Mouse (Mus musculus): Measurements from ENCODE around the gene Neurod6. TPM values are rescaled to one million over a fixed set of nuclear protein-coding genes. Genes with fewer than 3 reads are reported as not detected.

Gene Neurod6
- polyA plus RNA-seq, 1 experiment from 2014 or later, result 80.1 TPM

DNA sequence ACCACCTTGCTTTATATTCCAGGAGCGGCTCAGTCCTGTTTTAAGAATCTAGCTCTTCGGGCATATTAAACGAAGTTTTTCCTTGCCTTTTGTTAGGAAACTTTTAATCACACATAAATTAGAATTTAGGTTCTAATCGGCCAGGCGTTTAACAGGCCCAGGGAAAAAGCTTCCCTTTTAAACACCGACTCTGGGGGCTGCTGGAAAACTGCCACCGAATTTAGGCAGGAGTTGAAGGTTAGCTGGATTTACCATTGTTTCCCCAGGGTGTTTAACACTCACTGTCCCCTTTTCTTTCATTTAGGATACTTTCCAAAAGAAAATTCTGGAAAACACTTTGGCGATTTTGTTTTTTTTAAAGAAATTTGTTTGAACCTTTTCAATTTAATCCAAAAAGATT is 3.7 kb downstream of the Neurod6 start:
- H3K4me1 ChIP-seq (replicated peaks), result peaks cover 31% of the 10 kb centered on the region
- peaks cover 11% of the 10 kb centered on the region; the same call in 1 of the 2 replicates for H3K27me3 ChIP-seq
- H3K36me3 ChIP-seq, result no peaks in the 10 kb centered on the region
- H3K9me3 ChIP-seq, result no peaks in the 10 kb centered on the region
- WGBS, result 19% methylated on average over 8 of the region's 8 CpGs
- no peak for ATAC-seq (ENCODE audit: low FRiP score)
- H3K4me2 ChIP-seq, result peak overlapping the region; percentile 74
- H3K4me3 ChIP-seq, result peak overlapping the region; percentile 38
- H3K9ac ChIP-seq, result peak overlapping the region; percentile 68
- H3K27ac ChIP-seq, result peak overlapping the region; percentile 81

DNA sequence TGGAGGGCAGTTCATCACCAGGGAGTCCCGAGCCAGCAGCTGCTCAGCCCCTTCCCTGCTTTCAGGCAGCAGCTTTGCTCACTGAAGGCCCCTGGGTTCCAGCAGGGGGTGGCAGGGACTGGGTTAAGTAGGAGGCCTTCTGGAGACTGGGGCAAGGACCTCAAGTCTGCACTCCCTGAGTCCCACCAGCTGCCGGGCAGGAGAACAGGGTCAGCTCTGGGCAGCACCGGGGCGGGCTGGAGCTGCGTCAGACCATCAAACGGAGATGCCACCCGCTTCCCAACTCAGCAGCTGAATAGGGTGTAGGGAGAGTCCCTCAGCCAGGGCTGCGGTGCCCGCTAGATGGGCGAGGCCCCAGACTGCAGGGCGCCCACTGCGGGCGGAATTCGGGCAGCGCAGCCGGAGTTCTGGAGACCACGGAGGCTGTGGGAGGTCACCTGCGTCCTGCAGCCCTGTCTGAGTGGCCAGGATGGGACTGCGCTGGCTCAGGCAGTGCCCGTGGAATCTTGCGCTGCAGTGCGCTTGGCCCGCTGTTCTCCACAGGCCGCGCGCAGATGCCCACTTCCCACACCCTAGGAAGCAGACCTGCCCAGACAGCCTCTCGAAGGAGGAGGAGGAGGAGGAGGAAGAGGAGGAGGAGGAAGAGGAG is 4.3 kb downstream of the Neurod6 start:
- Histone ChIP-seq H3K27ac (peak overlapping the region; percentile 81), H3K4me1 (replicated peaks) (peaks cover 27% of the 10 kb centered on the region), H3K36me3 (no peaks in the 10 kb centered on the region), H3K4me3 (peak overlapping the region; percentile 38), H3K4me2 (peak overlapping the region; percentile 74), H3K9ac (peak overlapping the region; percentile 68), H3K9me3 (no peaks in the 10 kb centered on the region), H3K27me3 (peaks cover 11% of the 10 kb centered on the region; the same call in 1 of the 2 replicates)
- 2% methylated on average over 27 of the region's 27 CpGs for WGBS
- peak; percentile 81 for ATAC-seq (ENCODE audit: low FRiP score)

DNA sequence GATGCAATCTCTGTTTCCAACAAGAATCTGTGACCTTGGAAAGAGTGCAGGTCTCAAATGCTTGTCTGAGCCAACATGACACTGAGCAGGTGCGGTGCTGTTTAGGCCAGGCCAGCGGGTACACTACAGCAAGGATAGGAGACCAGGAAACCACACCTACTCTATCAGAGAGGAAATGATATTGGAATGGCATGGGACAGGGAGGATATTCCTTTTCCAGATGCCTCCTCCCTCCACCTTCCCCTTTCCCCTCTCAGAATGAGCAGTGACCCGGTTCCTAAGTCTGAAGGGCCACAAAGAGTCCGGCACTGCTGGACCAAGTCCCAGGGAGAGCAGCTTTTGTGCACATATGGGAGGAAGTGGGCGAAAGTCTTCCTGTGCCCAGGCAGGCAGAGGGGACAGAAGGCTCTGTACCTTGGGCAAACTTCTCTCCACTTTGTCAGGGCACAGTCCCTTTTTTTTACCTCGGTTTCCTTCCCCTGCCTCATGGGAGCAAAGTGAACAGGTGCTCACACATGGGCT is 4.9 kb downstream of the Neurod6 start:
- H3K4me3 ChIP-seq, result peak overlapping the region; percentile 38; the same call in 1 of the 2 replicates
- 60% methylated on average over 6 of the region's 6 CpGs for WGBS

DNA sequence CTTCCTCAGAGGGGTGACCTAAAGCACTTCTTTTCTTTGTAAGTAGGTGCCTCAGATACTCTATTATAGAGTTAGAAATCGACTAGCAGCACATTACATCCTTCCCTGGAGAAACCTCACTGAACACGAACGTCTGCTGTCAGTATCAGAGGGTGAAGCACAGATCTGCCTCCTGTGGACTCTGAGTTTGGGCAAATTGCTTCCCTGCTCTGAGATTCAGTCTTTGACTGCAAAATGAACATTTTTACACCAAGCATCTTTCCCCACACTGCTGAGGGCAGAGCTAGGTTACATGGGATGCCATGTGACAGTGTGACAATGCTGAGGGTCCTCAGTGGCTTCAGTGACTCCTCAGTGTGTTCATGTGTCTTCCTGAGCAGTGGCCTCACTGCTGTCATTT is 13.3 kb downstream of the Neurod6 start:
- no peak overlapping the region for H3K4me3 ChIP-seq
- H3K9ac ChIP-seq, result no peak overlapping the region
- H3K27ac ChIP-seq, result no peak overlapping the region
- ATAC-seq (ENCODE audit: low FRiP score), result no peak
- H3K36me3 ChIP-seq, result no peaks in the 10 kb centered on the region
- H3K9me3 ChIP-seq, result no peaks in the 10 kb centered on the region
- no peaks in the 10 kb centered on the region for H3K27me3 ChIP-seq
- no peak overlapping the region for H3K4me2 ChIP-seq
- H3K4me1 ChIP-seq (replicated peaks), result no peaks in the 10 kb centered on the region
- 72% methylated on average over 3 of the region's 3 CpGs for WGBS

More for the DNA sequence above, 4.9 kb downstream of the Neurod6 start:
- H3K9ac ChIP-seq, result peak overlapping the region; percentile 68; the same call in 1 of the 2 replicates
- peak overlapping the region; percentile 74 for H3K4me2 ChIP-seq
- H3K27ac ChIP-seq, result peak overlapping the region; percentile 81
- no peaks in the 10 kb centered on the region for H3K9me3 ChIP-seq
- H3K36me3 ChIP-seq, result no peaks in the 10 kb centered on the region
- no peak for ATAC-seq (ENCODE audit: low FRiP score)
- H3K27me3 ChIP-seq, result peaks cover 11% of the 10 kb centered on the region; the same call in 1 of the 2 replicates
- H3K4me1 ChIP-seq (replicated peaks), result peaks cover 22% of the 10 kb centered on the region

DNA sequence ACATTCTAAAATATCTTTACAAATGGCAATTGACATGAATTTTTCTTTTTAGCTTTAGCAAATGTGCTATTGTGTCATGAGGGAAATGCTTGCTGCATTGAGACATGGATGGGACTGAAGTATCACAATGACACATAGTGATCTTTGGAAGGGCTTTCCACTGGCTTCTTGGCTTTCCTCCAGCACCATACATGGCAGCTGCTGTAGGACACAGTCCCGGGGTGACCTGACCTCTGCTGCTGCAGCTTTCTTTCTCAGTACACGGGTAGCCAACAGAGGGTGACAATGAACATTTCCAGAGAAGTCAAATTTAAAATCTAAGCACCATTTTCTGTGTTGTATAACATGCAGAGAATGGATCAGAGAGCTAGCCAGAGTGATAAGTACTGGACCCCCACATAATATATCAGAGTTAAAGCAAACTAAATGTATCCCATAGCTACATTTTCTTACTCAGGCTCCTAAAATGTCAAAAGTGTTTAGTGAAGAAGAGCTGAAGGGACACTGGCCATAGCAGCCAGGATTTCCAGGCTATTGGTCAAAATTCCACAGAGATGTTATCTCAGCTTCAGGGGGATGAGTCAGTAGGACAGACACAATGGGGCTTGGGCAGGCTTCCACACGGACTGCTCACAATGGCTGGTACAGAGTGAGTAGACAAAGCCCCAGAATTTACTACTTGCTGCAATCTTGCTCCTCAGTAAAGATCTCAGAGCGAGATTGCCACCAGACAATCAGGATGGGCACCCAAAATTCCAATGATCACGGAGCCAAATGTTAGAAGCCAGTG is 19.7 kb downstream of the Neurod6 start:
- Histone ChIP-seq H3K27me3 (no peaks in the 10 kb centered on the region), H3K4me3 (no peak overlapping the region), H3K27ac (no peak overlapping the region), H3K9me3 (no peaks in the 10 kb centered on the region), H3K4me1 (replicated peaks) (no peaks in the 10 kb centered on the region), H3K36me3 (no peaks in the 10 kb centered on the region), H3K4me2 (no peak overlapping the region), H3K9ac (no peak overlapping the region)
- 63% methylated on average over 5 of the region's 5 CpGs for WGBS
- no peak for ATAC-seq (ENCODE audit: low FRiP score)

DNA sequence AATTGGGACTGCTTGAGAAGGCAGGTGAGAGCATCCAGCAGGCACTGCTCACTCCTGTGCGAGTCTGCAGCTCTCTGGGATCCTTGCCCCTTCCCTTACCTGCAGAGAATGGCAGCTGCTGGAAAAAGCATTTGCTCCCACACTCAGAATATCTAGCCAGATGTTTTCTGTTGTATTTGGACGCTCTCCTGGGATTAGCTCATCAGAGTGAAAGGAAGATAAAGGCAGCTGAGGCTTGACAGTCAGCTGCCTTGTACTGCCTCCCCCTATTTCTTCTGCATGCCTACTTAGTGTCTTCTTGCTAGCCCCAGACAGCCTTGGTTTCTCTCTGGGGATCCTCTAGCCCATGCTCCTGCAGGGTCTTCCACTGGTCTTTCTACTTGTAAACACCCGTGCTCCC is 31.1 kb downstream of the Neurod6 start:
- no peak overlapping the region for H3K4me3 ChIP-seq
- H3K27me3 ChIP-seq, result no peaks in the 10 kb centered on the region
- no peaks in the 10 kb centered on the region for H3K9me3 ChIP-seq
- 66% methylated on average over 3 of the region's 3 CpGs for WGBS
- no peak overlapping the region for H3K9ac ChIP-seq
- no peaks in the 10 kb centered on the region for H3K36me3 ChIP-seq
- peak overlapping the region; percentile 55 for H3K27ac ChIP-seq
- ATAC-seq (ENCODE audit: low FRiP score), result no peak
- peaks cover 41% of the 10 kb centered on the region for H3K4me1 ChIP-seq (replicated peaks)
- no peak overlapping the region for H3K4me2 ChIP-seq

DNA sequence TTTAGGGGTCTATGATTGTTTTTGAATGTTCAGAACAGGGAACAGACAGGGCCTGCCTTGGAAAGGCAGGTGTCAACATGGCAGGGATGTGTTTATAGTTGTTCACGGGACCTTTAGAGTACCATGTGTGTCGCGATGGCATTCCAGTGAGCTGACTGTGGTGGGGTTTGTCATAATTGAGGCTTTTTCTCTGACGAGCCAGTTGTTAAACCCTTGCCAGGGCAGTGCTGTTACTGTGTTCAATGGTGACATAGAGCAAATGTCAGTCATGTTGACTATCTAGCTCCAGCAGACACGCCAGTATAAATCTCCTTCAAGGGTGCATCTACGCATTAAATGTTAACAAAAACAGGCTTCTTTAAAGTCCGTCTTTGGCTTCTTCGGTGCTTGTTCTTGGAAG is 31.5 kb downstream of the Neurod6 start:
- no peaks in the 10 kb centered on the region for H3K9me3 ChIP-seq
- no peaks in the 10 kb centered on the region for H3K27me3 ChIP-seq
- ATAC-seq (ENCODE audit: low FRiP score), result no peak
- H3K36me3 ChIP-seq, result no peaks in the 10 kb centered on the region
- H3K27ac ChIP-seq, result peak overlapping the region; percentile 55
- no peak overlapping the region for H3K9ac ChIP-seq
- H3K4me1 ChIP-seq (replicated peaks), result peaks cover 41% of the 10 kb centered on the region
- 78% methylated on average over 8 of the region's 8 CpGs for WGBS
- H3K4me3 ChIP-seq, result no peak overlapping the region
- H3K4me2 ChIP-seq, result no peak overlapping the region

DNA sequence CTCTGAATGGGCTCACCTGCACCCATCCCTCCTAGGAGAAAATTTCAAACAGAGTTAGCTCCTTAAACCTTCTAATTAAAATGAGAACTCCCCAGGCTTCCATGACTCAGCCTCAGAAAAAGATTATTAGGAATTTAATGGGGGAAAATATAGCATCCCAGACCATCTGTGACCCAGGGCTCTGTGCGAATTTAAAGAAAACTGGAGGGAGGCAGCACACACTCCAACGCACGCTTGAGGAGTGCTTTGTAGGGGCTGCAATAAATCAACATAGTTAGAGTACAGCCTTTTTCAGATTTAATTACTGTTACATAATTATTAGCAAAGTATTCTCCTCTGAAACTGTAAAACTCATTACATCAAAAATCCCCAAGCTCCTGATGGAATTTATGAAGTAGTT is 32.2 kb downstream of the Neurod6 start:
- Histone ChIP-seq H3K9me3 (no peaks in the 10 kb centered on the region), H3K27ac (no peak overlapping the region), H3K4me2 (no peak overlapping the region), H3K9ac (no peak overlapping the region), H3K27me3 (no peaks in the 10 kb centered on the region), H3K4me3 (no peak overlapping the region), H3K4me1 (replicated peaks) (peaks cover 41% of the 10 kb centered on the region), H3K36me3 (no peaks in the 10 kb centered on the region)
- ATAC-seq (ENCODE audit: low FRiP score), result 0 out of 2 replicates have a peak, but pooled peaks have one; percentile 50
- WGBS, result 58% methylated on average over 3 of the region's 3 CpGs

DNA sequence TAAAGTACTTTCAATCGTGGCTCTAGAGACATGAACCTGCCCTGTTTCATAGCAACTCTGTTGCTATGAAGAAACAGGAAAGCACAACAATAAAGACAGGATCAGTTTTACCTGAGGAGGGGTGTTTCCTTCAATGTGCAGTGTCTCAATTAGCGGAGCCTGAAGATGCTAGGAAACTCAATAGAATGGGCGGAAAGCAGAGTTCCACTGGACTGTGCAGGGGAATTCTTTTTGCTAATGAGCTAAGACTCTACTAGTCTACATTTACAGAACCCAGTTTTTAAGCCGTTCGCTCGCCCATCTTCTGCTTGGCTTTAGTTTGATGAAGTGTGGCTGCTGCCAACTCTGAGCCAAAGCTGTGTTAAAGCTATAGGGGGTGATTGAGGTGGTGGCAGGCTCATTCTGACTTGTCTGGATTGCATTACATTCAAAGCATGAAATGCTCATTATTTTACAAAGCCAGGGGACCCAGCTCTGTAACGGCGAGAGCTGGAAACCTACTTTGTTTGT is 33.2 kb downstream of the Neurod6 start:
- WGBS, result 59% methylated on average over 8 of the region's 8 CpGs
- no peaks in the 10 kb centered on the region for H3K36me3 ChIP-seq
- peak overlapping the region; percentile 68; the same call in 1 of the 2 replicates for H3K27ac ChIP-seq
- H3K9me3 ChIP-seq, result no peaks in the 10 kb centered on the region
- no peaks in the 10 kb centered on the region for H3K27me3 ChIP-seq
- peaks cover 41% of the 10 kb centered on the region for H3K4me1 ChIP-seq (replicated peaks)
- no peak overlapping the region for H3K4me3 ChIP-seq
- H3K4me2 ChIP-seq, result no peak overlapping the region
- H3K9ac ChIP-seq, result no peak overlapping the region
- ATAC-seq (ENCODE audit: low FRiP score), result no peak

DNA sequence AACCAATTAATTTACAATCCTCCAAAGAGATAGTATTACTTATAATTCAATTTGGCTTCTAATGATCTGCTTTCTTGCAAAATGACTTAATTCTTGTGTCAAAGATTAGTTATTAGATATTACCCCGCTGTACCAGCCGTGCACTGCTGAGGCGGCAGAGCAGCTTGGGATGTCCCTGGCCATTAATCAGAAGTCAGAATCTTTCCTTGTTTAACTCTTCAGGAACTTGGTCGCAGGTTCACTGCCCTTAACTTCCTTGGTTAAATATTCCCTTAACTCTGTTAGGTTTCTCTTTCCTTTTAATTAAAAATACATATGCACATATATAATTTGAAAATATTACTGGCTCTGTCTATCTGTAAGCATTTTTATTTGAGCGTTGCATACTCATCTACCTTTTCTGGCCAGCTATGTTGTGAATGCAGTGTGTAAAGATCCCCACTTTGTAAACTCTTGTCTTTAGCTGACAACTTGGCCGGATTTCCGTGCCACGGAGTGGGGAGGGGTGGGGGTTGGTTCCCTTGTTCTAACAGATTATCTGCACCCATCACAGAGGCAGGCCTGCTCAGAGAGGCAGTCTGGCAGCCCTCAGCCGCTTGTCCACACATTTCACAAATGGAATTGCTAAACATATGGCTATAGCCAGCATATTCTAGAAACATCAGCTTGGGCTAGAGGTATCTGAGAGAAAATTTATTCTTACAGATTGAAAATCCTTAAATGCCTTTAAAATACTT is 34.1 kb downstream of the Neurod6 start:
- Histone ChIP-seq H3K4me1 (replicated peaks) (peaks cover 41% of the 10 kb centered on the region), H3K4me2 (0 out of 2 replicates have a peak overlapping the region, but pooled peaks have one; percentile 3), H3K4me3 (no peak overlapping the region), H3K9ac (no peak overlapping the region), H3K9me3 (no peaks in the 10 kb centered on the region), H3K27me3 (no peaks in the 10 kb centered on the region), H3K27ac (peak overlapping the region; percentile 68), H3K36me3 (no peaks in the 10 kb centered on the region)
- peak; percentile 56; the same call in 1 of the 2 replicates for ATAC-seq (ENCODE audit: low FRiP score)
- WGBS, result 42% methylated on average over 9 of the region's 9 CpGs

DNA sequence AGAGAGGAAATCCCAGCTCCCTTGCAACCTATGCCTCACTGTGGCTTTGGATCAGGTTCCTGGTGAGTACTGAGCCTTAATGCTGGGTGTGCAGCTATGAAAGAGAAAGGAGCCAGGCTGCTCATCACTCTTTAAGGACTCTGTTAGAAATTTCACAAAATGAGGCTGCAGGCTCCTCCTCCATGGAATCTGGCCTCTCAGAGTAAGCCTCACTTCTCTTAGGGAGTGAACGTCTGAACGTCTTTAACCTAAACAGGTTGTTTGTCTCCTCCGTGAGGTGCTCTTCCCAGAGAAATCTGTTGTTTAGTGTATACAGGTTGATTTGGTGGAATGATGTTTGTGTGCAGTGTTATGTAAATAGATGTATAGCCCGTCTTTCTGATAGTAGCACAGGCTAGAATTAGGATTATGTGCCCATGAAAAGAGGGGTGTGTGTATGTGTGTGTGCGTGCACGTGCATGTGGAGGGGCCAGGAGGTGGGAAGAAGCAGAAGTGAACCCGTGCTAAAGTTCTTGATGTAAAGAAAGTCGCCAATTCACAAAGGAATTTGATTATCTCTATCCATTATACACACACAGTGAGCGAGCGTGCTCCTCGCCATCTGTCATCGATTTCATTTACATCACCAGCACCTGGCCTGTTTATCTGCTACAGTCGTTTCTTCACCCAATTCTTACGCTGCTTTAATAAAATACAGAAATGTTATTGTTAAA is 34.8 kb downstream of the Neurod6 start:
- H3K4me1 ChIP-seq (replicated peaks), result peaks cover 43% of the 10 kb centered on the region
- H3K36me3 ChIP-seq, result no peaks in the 10 kb centered on the region
- no peak overlapping the region for H3K9ac ChIP-seq
- 0 out of 2 replicates have a peak overlapping the region, but pooled peaks have one; percentile 3 for H3K4me2 ChIP-seq
- H3K4me3 ChIP-seq, result no peak overlapping the region
- 53% methylated on average over 14 of the region's 14 CpGs for WGBS
- peak; percentile 53; the same call in 1 of the 2 replicates for ATAC-seq (ENCODE audit: low FRiP score)
- no peaks in the 10 kb centered on the region for H3K27me3 ChIP-seq
- peak overlapping the region; percentile 66 for H3K27ac ChIP-seq
- H3K9me3 ChIP-seq, result no peaks in the 10 kb centered on the region
